Mouse (Mus musculus) CH12.LX (cell line): Measurements from ENCODE around the gene Gm37240.

Experiments
- MEF2A ChIP-seq: IDR thresholded peaks from 2 replicates; pipeline ENCODE4 v1.6.1; 2014; ENCODE audit warnings: low read depth, mild to moderate bottlenecking, inconsistent platforms, low read length, improper control_type of control experiment, borderline replicate concordance
- POLR2A ChIP-seq: IDR thresholded peaks from 2 replicates; pipeline ENCODE4 v1.6.1; 2011; ENCODE audit warnings: low read depth, mild to moderate bottlenecking, improper control_type of control experiment, low read length

DNA sequence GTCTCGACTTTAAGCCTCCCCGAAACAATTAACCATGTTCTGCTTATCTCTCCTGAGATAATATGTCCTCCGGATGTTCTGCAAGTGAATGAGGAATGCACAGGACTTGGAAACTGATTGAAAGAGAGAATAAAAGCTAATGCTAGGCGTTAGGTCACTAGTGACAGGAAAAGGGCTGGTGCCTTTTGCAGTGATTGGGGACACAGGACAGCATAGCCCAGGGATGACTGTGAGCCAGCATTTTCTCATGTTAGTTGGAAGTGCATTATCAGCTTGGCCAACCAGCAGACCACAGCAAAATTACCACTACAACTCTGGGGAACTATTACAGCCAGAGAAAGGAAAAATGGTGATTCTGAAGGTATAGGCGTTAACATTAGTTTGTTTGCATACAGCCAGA lies 1163.3 kb downstream of the Gm37240 start:
- TF ChIP-seq POLR2A (no peak), MEF2A (no peak)
